In the genomic region with DNA sequence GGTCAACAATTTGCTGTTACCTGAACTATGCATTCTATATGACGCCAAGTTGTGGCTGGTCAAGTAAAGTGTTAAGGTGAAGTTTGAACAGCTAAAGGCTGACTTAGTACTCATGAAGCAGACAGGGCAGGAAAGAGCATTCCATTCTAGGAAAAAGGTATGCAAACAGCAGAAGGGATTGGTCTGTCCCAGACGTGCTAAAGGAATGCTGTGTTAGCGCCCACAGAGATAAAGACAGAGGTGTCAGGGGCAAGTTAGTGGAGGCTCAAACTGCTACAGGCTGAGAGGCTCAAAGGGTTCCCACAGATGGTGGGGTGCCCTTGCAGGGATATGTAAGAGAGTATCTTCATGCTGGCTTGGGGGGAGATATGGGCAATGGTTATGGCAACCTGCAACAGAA, we compare ENCODE assay signal across 23 mouse cellular contexts. TPM values are rescaled to one million over a fixed set of nuclear protein-coding genes. Genes with fewer than 3 reads are reported as not detected.
"Had no signal": no experiment of that assay in that cellular context is flagged by ENCODE, and none has a peak within 500 bp of the region (broad histone marks: within the 10 kb centered on the region; RNA-seq: fewer than 3 reads in every experiment).

No protein-coding gene starts in this region.

- H3K27ac ChIP-seq: kidney, embryonic 15.5 days; limb, embryonic 12.5 days; limb, embryonic 15.5 days; liver, embryonic 14.5 days; midbrain, embryonic 10.5 days; midbrain, embryonic 13.5 days; neural tube, embryonic 13.5 days; stomach, postnatal 0 days had no signal

- H3K4me2 ChIP-seq: kidney, embryonic 15.5 days; limb, embryonic 12.5 days; limb, embryonic 15.5 days; liver, embryonic 11.5 days; lung, embryonic 14.5 days; midbrain, embryonic 13.5 days; neural tube, embryonic 13.5 days had no signal

- H3K4me1 ChIP-seq: megakaryocyte, embryonic 14.5 days; midbrain, embryonic 13.5 days had no signal

- ATAC-seq: liver, postnatal 0 days; midbrain, embryonic 13.5 days; midbrain, embryonic 16.5 days had no signal

- DNase-seq: kidney, adult 8-10 months; kidney, postnatal 10 days; kidney, postnatal 36 days; left cerebral cortex, postnatal 4 days; liver, postnatal 0 days; lung, embryonic 14.5 days; thymus, adult 2 months; thymus, postnatal 14 days; thymus, postnatal 4 days had no signal

- H3K9ac ChIP-seq: kidney, embryonic 15.5 days; limb, embryonic 12.5 days; limb, embryonic 15.5 days; liver, embryonic 14.5 days; liver, postnatal 0 days; lung, embryonic 14.5 days; midbrain, embryonic 13.5 days; neural tube, embryonic 13.5 days had no signal

- H3K27me3 ChIP-seq: kidney, embryonic 15.5 days; limb, embryonic 12.5 days; limb, embryonic 15.5 days; midbrain, embryonic 13.5 days; neural tube, embryonic 13.5 days had no signal

- H3K4me3 ChIP-seq: kidney, embryonic 15.5 days; limb, embryonic 12.5 days; limb, embryonic 15.5 days; megakaryocyte, embryonic 14.5 days; midbrain, embryonic 10.5 days; midbrain, embryonic 13.5 days; myocyte; neural tube, embryonic 13.5 days had no signal

- H3K36me3 ChIP-seq: kidney, embryonic 15.5 days; limb, embryonic 12.5 days; limb, embryonic 15.5 days; midbrain, embryonic 10.5 days; midbrain, embryonic 13.5 days; neural tube, embryonic 13.5 days had no signal

- H3K9me3 ChIP-seq: kidney, embryonic 15.5 days; limb, embryonic 12.5 days; limb, embryonic 15.5 days; megakaryocyte, embryonic 14.5 days; midbrain, embryonic 10.5 days; midbrain, embryonic 13.5 days; neural tube, embryonic 13.5 days had no signal

RNA-seq across cellular contexts. Expression of gene A630023A22Rik, which starts 1.3 kb away (rescaled TPM):
- polyA plus RNA-seq: limb, embryonic 12.5 days; liver, embryonic 11.5 days; liver, embryonic 14.5 days; liver, postnatal 0 days; lung, embryonic 14.5 days; midbrain, embryonic 10.5 days; midbrain, embryonic 13.5 days; midbrain, embryonic 16.5 days; neural tube, embryonic 13.5 days; small intestine, adult 2 months; stomach, embryonic 14.5 days; thymus, adult 2 months had no signal

RNA-seq across cellular contexts. Expression of gene Anxa8, which starts 18.1 kb away (rescaled TPM):
- polyA plus RNA-seq: midbrain, embryonic 13.5 days; neural tube, embryonic 13.5 days had no signal

RNA-seq across cellular contexts. Expression of gene Npy4r, which starts 48.4 kb away (rescaled TPM):
- polyA plus RNA-seq: limb, embryonic 12.5 days; limb, embryonic 15.5 days; liver, postnatal 0 days; midbrain, embryonic 10.5 days; neural tube, embryonic 13.5 days had no signal

RNA-seq across cellular contexts. Expression of gene Antxrl, which starts 51.3 kb away (rescaled TPM):
- polyA plus RNA-seq: kidney, embryonic 15.5 days; limb, embryonic 12.5 days; limb, embryonic 15.5 days; liver, embryonic 11.5 days; liver, embryonic 14.5 days; liver, postnatal 0 days; lung, embryonic 14.5 days; midbrain, embryonic 10.5 days; midbrain, embryonic 13.5 days; midbrain, embryonic 16.5 days; neural tube, embryonic 13.5 days; small intestine, adult 2 months; stomach, embryonic 14.5 days; stomach, postnatal 0 days had no signal
